Comparison of ENCODE assay signal across 9 mouse cellular contexts in genomic region chr11:32236712-32237410, GRCm38 (mm10). TPM values are rescaled to one million over a fixed set of nuclear protein-coding genes. Genes with fewer than 3 reads are reported as not detected.
DNase-seq lines count a peak whose midpoint lies in the region; ATAC-seq and TF ChIP-seq lines count a peak whose summit lies in the region.
"Had no signal": no experiment of that assay in that cellular context is flagged by ENCODE, and none has a peak within 500 bp of the region (broad histone marks: within the 10 kb centered on the region; RNA-seq: fewer than 3 reads in every experiment).

No protein-coding gene starts in this region.

- no peak for ATAC-seq in liver, embryonic 13.5 days (ENCODE audit: low read depth)
- ATAC-seq in neural tube, embryonic 14.5 days (ENCODE audit: low read depth): no peak

- H3K4me3 ChIP-seq in MEL (ENCODE audit: control insufficient read depth in 1 of 2, insufficient read depth in 1 of 2, low read depth in 2 of 2, low read length in 2 of 2): no peak overlapping the region
- H3K4me3 ChIP-seq in liver, embryonic 13.5 days (replicated peaks): no peak overlapping the region
- no peak overlapping the region for H3K4me3 ChIP-seq in neural tube, embryonic 14.5 days (ENCODE audit: low read depth, low read length)
- H3K4me3 ChIP-seq: lung, embryonic 15.5 days had no signal

- H3K36me3 ChIP-seq in MEL (ENCODE audit: control insufficient read depth in 1 of 2, insufficient read depth in 2 of 2, low read length in 2 of 2): no peaks in the 10 kb centered on the region; a peak in 1 of 4 replicates
- H3K36me3 ChIP-seq in liver, embryonic 13.5 days: peaks cover 98% of the 10 kb centered on the region
- H3K36me3 ChIP-seq in neural tube, embryonic 14.5 days (ENCODE audit: control insufficient read depth, insufficient read depth, low read length): peaks cover 4% of the 10 kb centered on the region; the same call in 1 of the 2 replicates

- no peak overlapping the region for H3K27ac ChIP-seq in MEL (ENCODE audit: control insufficient read depth, low read depth, low read length)
- H3K27ac ChIP-seq in liver, embryonic 13.5 days: peak overlapping the region; percentile 97
- H3K27ac ChIP-seq in neural tube, embryonic 14.5 days (ENCODE audit: low read depth, low read length): peak overlapping the region; percentile 36; the same call in 1 of the 2 replicates

- WGBS in liver, embryonic 13.5 days (ENCODE audit: insufficient replicate concordance): 60% methylated on average over 9 of the region's 9 CpGs
- WGBS in neural tube, embryonic 14.5 days: 55% methylated on average over 9 of the region's 9 CpGs

- no peaks in the 10 kb centered on the region for H3K79me2 ChIP-seq in MEL (ENCODE audit: control insufficient read depth, insufficient read depth, low read length, poor library complexity)

- no peak for TF ChIP-seq POLR2A in MEL (IDR thresholded peaks at IDR 0.05; ENCODE audit: control insufficient read depth in 1 of 2, insufficient read depth in 1 of 2, low read depth in 1 of 2, low read length in 2 of 2, poor library complexity in 1 of 2)

- no peak overlapping the region for H3K4me2 ChIP-seq in liver, embryonic 13.5 days
- no peak overlapping the region for H3K4me2 ChIP-seq in neural tube, embryonic 14.5 days (ENCODE audit: low read depth, low read length)
- H3K4me2 ChIP-seq: lung, embryonic 15.5 days had no signal

- TF ChIP-seq EP300 in MEL (IDR thresholded peaks at IDR 0.05; ENCODE audit: low read depth in 1 of 2, low read length in 2 of 2): no peak

- peak; percentile 40 to 67 for DNase-seq in kidney, adult 8-10 months
- DNase-seq in kidney, adult 11 months: no peak
- peak; percentile 68 for DNase-seq in MEL (ENCODE audit: low read depth, low spot score)
- peak; percentile 85 for DNase-seq in cerebellum, adult 9-10 months
- peak; percentile 73 for DNase-seq in gastrocnemius, postnatal 14 days
- DNase-seq in liver, embryonic 13.5 days: no peak
- no peak for DNase-seq in urinary bladder, adult 2 months (ENCODE audit: low spot score)

- H3K27me3 ChIP-seq in MEL (ENCODE audit: control insufficient read depth in 1 of 2, insufficient read depth in 2 of 2, low read length in 2 of 2): no peaks in the 10 kb centered on the region
- no peaks in the 10 kb centered on the region for H3K27me3 ChIP-seq in liver, embryonic 13.5 days
- no peaks in the 10 kb centered on the region for H3K27me3 ChIP-seq in neural tube, embryonic 14.5 days (ENCODE audit: control insufficient read depth, insufficient read depth, low read length)
- H3K27me3 ChIP-seq: lung, embryonic 15.5 days had no signal

- H3K9me3 ChIP-seq in MEL (replicated peaks; ENCODE audit: insufficient read depth, low read length): no peaks in the 10 kb centered on the region
- no peaks in the 10 kb centered on the region for H3K9me3 ChIP-seq in liver, embryonic 13.5 days (replicated peaks)
- no peaks in the 10 kb centered on the region for H3K9me3 ChIP-seq in neural tube, embryonic 14.5 days (ENCODE audit: control insufficient read depth, low read length)
- H3K9me3 ChIP-seq: lung, embryonic 15.5 days had no signal

- TF ChIP-seq RAD21 in MEL (IDR thresholded peaks at IDR 0.05; ENCODE audit: low read depth, low read length): peak; percentile 64

- H3K9ac ChIP-seq in MEL (ENCODE audit: control insufficient read depth, low read depth, low read length, poor library complexity, severe bottlenecking): no peak overlapping the region
- peak overlapping the region; percentile 81 for H3K9ac ChIP-seq in liver, embryonic 13.5 days
- no peak overlapping the region for H3K9ac ChIP-seq in neural tube, embryonic 14.5 days (replicated peaks; ENCODE audit: low read depth, low read length)
- H3K9ac ChIP-seq: lung, embryonic 15.5 days had no signal

- peak; percentile 88 to 93 (median 88) for TF ChIP-seq CTCF in MEL (IDR thresholded peaks at IDR 0.05 in 2 of 3, conservative IDR thresholded peaks at IDR 0.05 in 1 of 3; ENCODE audit: control insufficient read depth in 1 of 3, insufficient read depth in 1 of 3, low read depth in 2 of 3, low read length in 3 of 3, poor library complexity in 1 of 3, severe bottlenecking in 1 of 3)

- intact Hi-C loops in gastrocnemius, postnatal 14 days (cut with DNase I; ENCODE audit: low total_unique reads): loop anchor here (2.0 kb wide), 1 partner anchor 18 kb away; no protein-coding TSS in a partner anchor

- no peaks in the 10 kb centered on the region for H3K4me1 ChIP-seq in MEL (ENCODE audit: control insufficient read depth in 1 of 2, insufficient read depth in 2 of 2, low read length in 2 of 2)
- H3K4me1 ChIP-seq in liver, embryonic 13.5 days (replicated peaks): peaks cover 58% of the 10 kb centered on the region
- H3K4me1 ChIP-seq in neural tube, embryonic 14.5 days (ENCODE audit: control insufficient read depth, insufficient read depth, low read length): peaks cover 10% of the 10 kb centered on the region; the same call in 1 of the 2 replicates

TF ChIP-seq in MEL, 35 proteins besides CTCF, POLR2A, EP300 and RAD21:
- peak; percentile 61 for TF ChIP-seq SMC3 (IDR thresholded peaks at IDR 0.05; ENCODE audit: low read depth, low read length)
- no peak for TF ChIP-seq TBP (IDR thresholded peaks at IDR 0.05; ENCODE audit: low read depth, low read length)
- 0 out of 2 replicates have a peak, but pooled peaks have one; percentile 4 for TF ChIP-seq ZC3H11A (IDR thresholded peaks at IDR 0.05; ENCODE audit: low read depth, low read length)
- TF ChIP-seq TCF12 (IDR thresholded peaks at IDR 0.05; ENCODE audit: low read depth, low read length): no peak
- no peak for TF ChIP-seq ZNF384 (IDR thresholded peaks at IDR 0.05; ENCODE audit: low read depth, low read length)
- TF ChIP-seq MEF2A (IDR thresholded peaks at IDR 0.05; ENCODE audit: extremely low read depth, insufficient replicate concordance, low read depth, low read length, poor library complexity, severe bottlenecking): no peak

RNA-seq across cellular contexts. Expression of gene Mpg, which starts 10.6 kb away (rescaled TPM):
- 41.2 and 43.2 TPM in 2 replicates for total RNA-seq in MEL (2012; rRNA removed)
- polyA plus RNA-seq in MEL (2012; ENCODE audit: insufficient read depth in 1 of 2, insufficient read length in 2 of 2, low read depth in 1 of 2, low replicate concordance in 2 of 2, missing spikeins in 1 of 2): 10 to 100 TPM in 1 of 2 experiments, not detected in 1; 42.0 TPM
- 1 to 10 TPM; 7.9 to 9.6 TPM for total RNA-seq in gastrocnemius, postnatal 14 days (2021)
- polyA plus RNA-seq in liver, embryonic 13.5 days (2015; fragmentation: Nextera tagmentation; extraction: Ambion mirVana): 19.7 and 21.6 TPM in 2 replicates
- 36.7 and 43.0 TPM in 2 replicates for polyA plus RNA-seq in neural tube, embryonic 14.5 days (2014; fragmentation: Nextera tagmentation; extraction: Ambion mirVana)
- 12.8 and 14.6 TPM in 2 replicates for polyA plus RNA-seq in urinary bladder, adult 2 months (2012; rRNA removed)

RNA-seq across cellular contexts. Expression of gene Rhbdf1, which starts 14.8 kb away (rescaled TPM):
- total RNA-seq in MEL (2012; rRNA removed): 2.4 and 2.9 TPM in 2 replicates
- polyA plus RNA-seq in MEL (2012; ENCODE audit: insufficient read depth in 1 of 2, insufficient read length in 2 of 2, low read depth in 1 of 2, low replicate concordance in 2 of 2, missing spikeins in 1 of 2): 10 to 100 TPM in 1 of 2 experiments, not detected in 1; 14.3 TPM
- total RNA-seq in gastrocnemius, postnatal 14 days (2021): 10 to 100 TPM; 18.4 to 24.4 TPM
- polyA plus RNA-seq in liver, embryonic 13.5 days (2015; fragmentation: Nextera tagmentation; extraction: Ambion mirVana): 5.6 and 6.2 TPM in 2 replicates
- 12.5 and 21.5 TPM in 2 replicates for polyA plus RNA-seq in neural tube, embryonic 14.5 days (2014; fragmentation: Nextera tagmentation; extraction: Ambion mirVana)
- polyA plus RNA-seq in urinary bladder, adult 2 months (2012; rRNA removed): 74.1 and 87.8 TPM in 2 replicates

RNA-seq across cellular contexts. Expression of gene Nprl3, which starts 30.6 kb away (rescaled TPM):
- total RNA-seq in MEL (2012; rRNA removed): 12.5 and 14.1 TPM in 2 replicates
- polyA plus RNA-seq in MEL (2012; ENCODE audit: insufficient read depth in 1 of 2, insufficient read length in 2 of 2, low read depth in 1 of 2, low replicate concordance in 2 of 2, missing spikeins in 1 of 2): 10 to 100 TPM in 1 of 2 experiments, not detected in 1; 18.4 TPM
- 10 to 100 TPM; 17.8 to 19.2 TPM for total RNA-seq in gastrocnemius, postnatal 14 days (2021)
- 27.5 and 29.7 TPM in 2 replicates for polyA plus RNA-seq in liver, embryonic 13.5 days (2015; fragmentation: Nextera tagmentation; extraction: Ambion mirVana)
- polyA plus RNA-seq in neural tube, embryonic 14.5 days (2014; fragmentation: Nextera tagmentation; extraction: Ambion mirVana): 32.7 and 38.3 TPM in 2 replicates
- 61.1 and 70.4 TPM in 2 replicates for polyA plus RNA-seq in urinary bladder, adult 2 months (2012; rRNA removed)

RNA-seq across cellular contexts. Expression of gene Snrnp25, which starts 31.6 kb away (rescaled TPM):
- 148 and 158 TPM in 2 replicates for total RNA-seq in MEL (2012; rRNA removed)
- polyA plus RNA-seq in MEL (2012; ENCODE audit: insufficient read depth in 1 of 2, insufficient read length in 2 of 2, low read depth in 1 of 2, low replicate concordance in 2 of 2, missing spikeins in 1 of 2): 100 to 1,000 TPM in 1 of 2 experiments, not detected in 1; 130 TPM
- total RNA-seq in gastrocnemius, postnatal 14 days (2021): 1 to 10 TPM; 8.6 to 8.9 TPM
- 92.2 and 93.1 TPM in 2 replicates for polyA plus RNA-seq in liver, embryonic 13.5 days (2015; fragmentation: Nextera tagmentation; extraction: Ambion mirVana)
- 42.6 and 47.1 TPM in 2 replicates for polyA plus RNA-seq in neural tube, embryonic 14.5 days (2014; fragmentation: Nextera tagmentation; extraction: Ambion mirVana)
- polyA plus RNA-seq in urinary bladder, adult 2 months (2012; rRNA removed): 28.4 and 31.5 TPM in 2 replicates

RNA-seq across cellular contexts. Expression of gene Il9r, which starts 36.8 kb away (rescaled TPM):
- total RNA-seq in MEL (2012; rRNA removed): 76.5 and 83.8 TPM in 2 replicates
- 10 to 100 TPM in 1 of 2 experiments, not detected in 1; 56.9 TPM for polyA plus RNA-seq in MEL (2012; ENCODE audit: insufficient read depth in 1 of 2, insufficient read length in 2 of 2, low read depth in 1 of 2, low replicate concordance in 2 of 2, missing spikeins in 1 of 2)
- total RNA-seq in gastrocnemius, postnatal 14 days (2021): under 1 TPM in 1 of 2 experiments, not detected in 1; 0.31 TPM
- polyA plus RNA-seq in liver, embryonic 13.5 days (2015; fragmentation: Nextera tagmentation; extraction: Ambion mirVana): 0.08 and 0.13 TPM in 2 replicates
- 0.05 TPM in 1 of 2 replicates, not detected in the other for polyA plus RNA-seq in neural tube, embryonic 14.5 days (2014; fragmentation: Nextera tagmentation; extraction: Ambion mirVana)
- polyA plus RNA-seq in urinary bladder, adult 2 months (2012; rRNA removed): 0.23 and 0.24 TPM in 2 replicates

Comparison
In these comparisons a context has a peak if more than half of its experiments do, and no peak if none do; other contexts are left out.
1. DNase-seq: peak in kidney, adult 8-10 months (2 of 2), MEL (single experiment), cerebellum, adult 9-10 months (single experiment) and gastrocnemius, postnatal 14 days (single experiment); none in kidney, adult 11 months (single experiment), liver, embryonic 13.5 days (single experiment) and urinary bladder, adult 2 months (single experiment).